Mouse (Mus musculus) kidney, embryonic 15.5 days (tissue): ENCODE data around the gene Itpr1. TPM values are rescaled to one million over a fixed set of nuclear protein-coding genes. Genes with fewer than 3 reads are reported as not detected.
A peak's percentile ranks its signal among the peaks of the same experiment; 100 is the strongest.

Experiments used
- ATAC-seq: fragments of 200-750 bp; cut with Nextera tagmentation; replicated peaks from 2 replicates; pipeline ENCODE4 v1.8.0; 2017; ENCODE audit warnings: moderate TSS enrichment; ENCODE audit not compliant: low FRiP score
- H3K27ac ChIP-seq: fragments of 300-500 bp; sonication (generic); 2 replicates; pipeline ENCODE4 v1.5.1; 2015; ENCODE audit warnings: mild to moderate bottlenecking, inconsistent platforms
- H3K27me3 ChIP-seq: fragments of 300-500 bp; sonication (generic); 2 replicates; pipeline ENCODE4 v1.6.1; 2015; ENCODE audit warnings: inconsistent platforms
- H3K36me3 ChIP-seq: fragments of 300-500 bp; sonication (generic); 2 replicates; pipeline ENCODE4 v1.6.1; 2015; ENCODE audit warnings: inconsistent platforms
- H3K4me1 ChIP-seq: fragments of 300-500 bp; sonication (generic); 2 replicates; pipeline ENCODE4 v1.6.1; 2015; ENCODE audit warnings: inconsistent platforms
- H3K4me2 ChIP-seq: fragments of 300-500 bp; sonication (generic); 2 replicates; pipeline ENCODE4 v1.6.1; 2015; ENCODE audit warnings: moderate library complexity, mild to moderate bottlenecking, inconsistent platforms
- H3K4me3 ChIP-seq: fragments of 300-500 bp; sonication (generic); replicated peaks from 2 replicates; pipeline ENCODE4 v1.5.1; 2015; ENCODE audit warnings: mild to moderate bottlenecking, inconsistent platforms
- H3K9ac ChIP-seq: fragments of 300-500 bp; sonication (generic); 2 replicates; pipeline ENCODE4 v1.6.1; 2015; ENCODE audit warnings: mild to moderate bottlenecking, inconsistent platforms
- H3K9me3 ChIP-seq: fragments of 300-500 bp; sonication (generic); replicated peaks from 2 replicates; pipeline ENCODE4 v1.6.1; 2016; ENCODE audit warnings: inconsistent platforms
- WGBS: fragments of 180-500 bp; shearing (Covaris S2); methylation state at CpG from one replicate; pipeline ENCODE4 v1.1.7; 2015; ENCODE audit warnings: mixed read lengths; 5-methylcytosine and 5-hydroxymethylcytosine counted together
- polyA plus RNA-seq: library from polyadenylated mRNA; unstranded; fragments of >200 nt; fragmentation: Nextera tagmentation; extraction: Ambion mirVana; gene quantifications from 2 replicates; pipeline ENCODE4 v1.2.1, GENCODE M21; 2015

Itpr1 gene
- polyA plus RNA-seq, 1 experiment from 2014 or later, result 19.4 TPM

- no peak overlapping the region for H3K4me3 ChIP-seq
- no peak overlapping the region for H3K4me2 ChIP-seq
- H3K9me3 ChIP-seq, result no peaks in the 10 kb centered on the region
- peaks cover 70% of the 10 kb centered on the region for H3K36me3 ChIP-seq
- no peaks in the 10 kb centered on the region for H3K4me1 ChIP-seq
- 90% methylated on average over 6 of the region's 6 CpGs for WGBS
- H3K9ac ChIP-seq, result no peak overlapping the region
- no peak for ATAC-seq
- H3K27me3 ChIP-seq, result no peaks in the 10 kb centered on the region
- H3K27ac ChIP-seq, result no peak overlapping the region
Measured at GRCm38 (mm10) chr6:108494994-108495393, 282.1 kb downstream of the Itpr1 start.

DNA sequence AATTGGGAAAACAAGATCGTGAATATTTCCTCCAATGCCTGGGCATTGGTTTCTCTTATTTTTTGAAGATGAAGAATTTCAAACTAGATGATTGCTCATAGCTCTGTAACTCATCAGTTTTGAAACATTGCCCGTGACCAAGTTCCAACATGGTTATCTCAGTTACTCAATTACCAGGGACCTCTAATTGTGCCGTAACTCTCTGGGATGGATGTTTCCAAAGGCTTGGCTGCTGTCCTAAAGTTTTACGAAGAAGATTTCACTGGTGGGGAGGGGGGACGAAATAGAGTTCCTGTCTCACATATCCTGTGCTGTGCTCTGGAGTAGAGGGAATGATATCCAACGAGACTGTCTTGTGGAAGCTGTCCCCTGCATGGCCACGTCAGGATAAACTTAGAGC, 285.2 kb downstream of the Itpr1 start:
- Histone ChIP-seq H3K4me3 (no peak overlapping the region), H3K27ac (no peak overlapping the region), H3K9me3 (no peaks in the 10 kb centered on the region), H3K27me3 (no peaks in the 10 kb centered on the region), H3K36me3 (peaks cover 69% of the 10 kb centered on the region), H3K4me1 (no peaks in the 10 kb centered on the region), H3K9ac (no peak overlapping the region), H3K4me2 (no peak overlapping the region)
- WGBS, result 81% methylated on average over 7 of the region's 7 CpGs
- no peak for ATAC-seq

DNA sequence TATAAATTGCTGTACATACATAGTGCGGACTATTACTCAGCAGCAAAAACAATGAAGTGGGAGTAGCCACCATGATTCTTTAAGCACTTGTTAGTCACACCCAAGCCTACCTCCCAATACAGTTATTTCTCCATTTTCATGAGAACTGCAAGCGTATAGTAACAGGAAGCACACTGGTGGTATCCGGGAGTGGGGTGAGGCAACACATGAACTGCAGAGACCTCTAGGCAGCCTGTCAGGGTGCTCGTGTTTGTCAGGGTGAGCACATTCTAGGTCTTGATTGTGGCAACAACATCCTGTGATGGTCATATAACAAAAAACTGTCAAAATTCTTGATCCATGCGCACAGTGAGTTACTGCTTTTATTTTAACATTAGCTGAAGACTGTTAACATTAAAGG, 290.8 kb downstream of the Itpr1 start:
- no peaks in the 10 kb centered on the region for H3K4me1 ChIP-seq
- no peak for ATAC-seq
- peaks cover 53% of the 10 kb centered on the region for H3K36me3 ChIP-seq
- H3K27ac ChIP-seq, result no peak overlapping the region
- H3K4me2 ChIP-seq, result no peak overlapping the region
- no peak overlapping the region for H3K9ac ChIP-seq
- H3K4me3 ChIP-seq, result no peak overlapping the region
- H3K9me3 ChIP-seq, result no peaks in the 10 kb centered on the region
- WGBS, result 85% methylated on average over 5 of the region's 5 CpGs
- H3K27me3 ChIP-seq, result no peaks in the 10 kb centered on the region

GRCm38 (mm10) chr6:108504717-108505116, 291.8 kb downstream of the Itpr1 start:
- Histone ChIP-seq H3K27me3 (no peaks in the 10 kb centered on the region), H3K9ac (no peak overlapping the region), H3K9me3 (no peaks in the 10 kb centered on the region), H3K4me1 (no peaks in the 10 kb centered on the region), H3K36me3 (peaks cover 43% of the 10 kb centered on the region), H3K4me3 (no peak overlapping the region), H3K4me2 (no peak overlapping the region), H3K27ac (no peak overlapping the region)
- no peak for ATAC-seq
- 86% methylated on average over 7 of the region's 7 CpGs for WGBS

DNA sequence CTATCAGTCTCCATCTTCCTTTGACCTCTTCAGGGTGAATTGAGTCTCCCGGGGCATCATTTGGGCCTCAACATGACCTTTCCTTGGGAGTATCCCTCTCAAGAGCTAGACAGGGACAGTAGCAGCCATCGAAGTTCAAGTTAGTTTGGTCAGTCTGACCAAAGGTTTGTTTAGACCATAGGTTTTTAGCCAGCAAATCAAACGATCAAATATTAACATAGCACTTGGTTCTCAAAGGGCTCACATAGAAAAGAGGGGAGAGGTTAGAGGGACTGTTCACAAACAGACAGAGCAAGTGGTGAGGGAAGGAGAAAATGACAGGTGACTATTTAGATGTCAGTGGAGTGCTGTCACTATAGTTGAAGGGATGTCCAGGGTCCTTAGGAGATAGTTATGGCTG, 293.3 kb downstream of the Itpr1 start:
- no peak for ATAC-seq
- peaks cover 42% of the 10 kb centered on the region for H3K36me3 ChIP-seq
- no peak overlapping the region for H3K9ac ChIP-seq
- no peaks in the 10 kb centered on the region for H3K9me3 ChIP-seq
- WGBS, result 93% methylated on average over 3 of the region's 3 CpGs
- H3K4me1 ChIP-seq, result peaks cover 5% of the 10 kb centered on the region; the same call in 1 of the 2 replicates
- H3K4me2 ChIP-seq, result no peak overlapping the region
- H3K27me3 ChIP-seq, result no peaks in the 10 kb centered on the region
- H3K27ac ChIP-seq, result no peak overlapping the region
- no peak overlapping the region for H3K4me3 ChIP-seq

GRCm38 (mm10) chr6:108507337-108507736, 294.4 kb downstream of the Itpr1 start:
- H3K9me3 ChIP-seq, result no peaks in the 10 kb centered on the region
- no peak overlapping the region for H3K27ac ChIP-seq
- 93% methylated on average over 3 of the region's 3 CpGs for WGBS
- no peak overlapping the region for H3K4me2 ChIP-seq
- no peak overlapping the region for H3K4me3 ChIP-seq
- no peak for ATAC-seq
- H3K27me3 ChIP-seq, result no peaks in the 10 kb centered on the region
- peaks cover 5% of the 10 kb centered on the region for H3K4me1 ChIP-seq
- no peak overlapping the region for H3K9ac ChIP-seq
- peaks cover 30% of the 10 kb centered on the region; the same call in 1 of the 2 replicates for H3K36me3 ChIP-seq

DNA sequence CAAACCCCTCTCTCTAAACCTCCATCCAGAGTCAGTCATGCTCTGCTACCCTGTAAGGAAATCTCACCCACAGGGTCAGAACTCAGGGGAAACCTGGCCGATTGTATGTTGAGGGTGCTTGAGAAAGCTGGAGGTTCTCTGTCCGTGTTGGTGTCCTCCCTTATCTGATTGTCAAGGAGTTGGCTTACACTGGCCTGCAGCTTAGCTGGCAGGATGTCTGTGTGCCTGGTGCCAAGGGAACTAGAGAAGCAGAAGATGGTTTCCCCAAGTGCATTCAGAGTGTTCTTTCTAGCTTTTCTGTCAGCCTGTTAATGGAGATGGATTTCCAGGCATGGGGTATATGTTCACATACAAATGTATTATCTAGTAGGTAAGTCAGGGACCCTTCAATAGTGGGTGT, 296.4 kb downstream of the Itpr1 start:
- no peak overlapping the region for H3K4me3 ChIP-seq
- H3K27ac ChIP-seq, result no peak overlapping the region
- 46% methylated on average over 2 of the region's 2 CpGs for WGBS
- peak; percentile 41; the same call in 1 of the 2 replicates for ATAC-seq
- H3K4me1 ChIP-seq, result peaks cover 16% of the 10 kb centered on the region
- no peak overlapping the region for H3K9ac ChIP-seq
- no peak overlapping the region for H3K4me2 ChIP-seq
- no peaks in the 10 kb centered on the region for H3K9me3 ChIP-seq
- no peaks in the 10 kb centered on the region for H3K27me3 ChIP-seq
- H3K36me3 ChIP-seq, result peaks cover 28% of the 10 kb centered on the region; the same call in 1 of the 2 replicates

DNA sequence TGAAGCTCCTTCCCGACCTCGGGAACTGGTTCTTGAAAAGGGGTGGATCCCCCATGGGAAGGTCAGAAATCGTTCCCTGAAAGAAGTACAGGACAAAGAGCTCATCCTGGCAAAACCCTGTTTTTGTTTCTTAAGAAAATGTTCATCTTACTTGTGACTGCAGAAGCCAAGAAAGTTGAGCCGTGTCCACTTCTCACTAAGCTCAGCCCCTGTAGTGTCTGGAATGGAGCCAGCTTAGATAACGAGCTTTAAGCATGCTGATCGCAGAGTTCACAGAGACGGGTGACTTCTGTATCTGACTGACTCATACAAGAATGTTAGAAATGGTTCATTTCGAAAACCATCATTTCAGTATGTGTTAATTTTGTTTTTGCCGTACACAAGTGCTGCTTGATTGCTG, 297.2 kb downstream of the Itpr1 start:
- no peak for ATAC-seq
- no peak overlapping the region for H3K9ac ChIP-seq
- no peak overlapping the region for H3K4me2 ChIP-seq
- no peaks in the 10 kb centered on the region for H3K27me3 ChIP-seq
- peaks cover 16% of the 10 kb centered on the region for H3K4me1 ChIP-seq
- no peak overlapping the region for H3K27ac ChIP-seq
- WGBS, result 53% methylated on average over 9 of the region's 9 CpGs
- H3K9me3 ChIP-seq, result no peaks in the 10 kb centered on the region
- peaks cover 28% of the 10 kb centered on the region; the same call in 1 of the 2 replicates for H3K36me3 ChIP-seq
- H3K4me3 ChIP-seq, result no peak overlapping the region

GRCm38 (mm10) chr6:108512097-108512496, 299.2 kb downstream of the Itpr1 start:
- Histone ChIP-seq H3K9me3 (no peaks in the 10 kb centered on the region), H3K27me3 (no peaks in the 10 kb centered on the region), H3K4me1 (peaks cover 16% of the 10 kb centered on the region), H3K27ac (0 out of 2 replicates have a peak overlapping the region, but pooled peaks have one; percentile 3), H3K4me3 (no peak overlapping the region), H3K4me2 (no peak overlapping the region), H3K36me3 (peaks cover 21% of the 10 kb centered on the region; the same call in 1 of the 2 replicates), H3K9ac (no peak overlapping the region)
- no peak for ATAC-seq
- WGBS, result 53% methylated on average over 3 of the region's 3 CpGs

DNA sequence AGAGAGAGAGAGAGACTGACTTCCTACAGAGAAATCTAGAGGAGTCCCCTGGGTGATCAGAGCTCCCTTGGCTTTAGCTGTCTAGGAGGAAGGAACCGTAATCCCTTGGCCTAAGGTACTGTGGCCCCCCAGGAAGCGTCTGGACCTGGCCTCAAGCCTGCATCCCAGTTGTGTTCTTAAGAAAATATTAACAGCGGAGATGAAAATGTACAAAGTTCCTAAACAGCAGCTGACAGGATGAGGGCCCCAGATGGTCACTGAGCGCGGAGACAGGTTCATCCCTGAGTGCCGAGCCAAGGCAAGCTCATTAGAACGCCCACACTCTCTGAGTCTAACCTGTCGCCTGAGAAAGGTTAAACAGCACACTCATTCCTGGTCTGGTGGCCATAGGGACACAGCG, 300.1 kb downstream of the Itpr1 start:
- Histone ChIP-seq H3K4me2 (no peak overlapping the region), H3K27me3 (no peaks in the 10 kb centered on the region), H3K9ac (no peak overlapping the region), H3K27ac (peak overlapping the region; percentile 67; the same call in 1 of the 2 replicates), H3K4me3 (no peak overlapping the region), H3K9me3 (no peaks in the 10 kb centered on the region), H3K4me1 (peaks cover 22% of the 10 kb centered on the region), H3K36me3 (peaks cover 17% of the 10 kb centered on the region; the same call in 1 of the 2 replicates)
- peak; percentile 64 for ATAC-seq
- 64% methylated on average over 9 of the region's 9 CpGs for WGBS

DNA sequence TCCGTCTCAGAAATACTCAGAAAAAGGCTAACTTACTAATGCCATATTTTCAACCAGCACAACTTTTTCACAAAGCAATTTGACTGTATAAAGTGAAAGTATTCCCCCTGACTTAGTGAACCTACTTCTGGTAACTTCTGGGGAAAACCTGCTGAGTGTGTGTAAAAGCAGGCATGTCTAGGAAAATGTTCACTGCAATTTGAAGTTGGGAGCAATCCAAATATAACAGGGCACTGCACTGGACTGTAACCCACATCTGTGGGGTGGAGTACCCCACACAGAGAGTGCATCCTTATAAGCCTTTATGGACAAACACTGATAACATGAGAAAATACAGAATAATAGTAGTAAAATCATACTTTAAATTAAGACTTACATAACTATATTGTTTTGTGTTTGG, 303.4 kb downstream of the Itpr1 start:
- Histone ChIP-seq H3K36me3 (peaks cover 22% of the 10 kb centered on the region), H3K4me2 (no peak overlapping the region), H3K9ac (no peak overlapping the region), H3K9me3 (no peaks in the 10 kb centered on the region), H3K27ac (no peak overlapping the region), H3K27me3 (no peaks in the 10 kb centered on the region), H3K4me3 (no peak overlapping the region), H3K4me1 (peaks cover 25% of the 10 kb centered on the region)
- ATAC-seq, result no peak
- WGBS, result 93% methylated on average over 1 of the region's 1 CpGs

DNA sequence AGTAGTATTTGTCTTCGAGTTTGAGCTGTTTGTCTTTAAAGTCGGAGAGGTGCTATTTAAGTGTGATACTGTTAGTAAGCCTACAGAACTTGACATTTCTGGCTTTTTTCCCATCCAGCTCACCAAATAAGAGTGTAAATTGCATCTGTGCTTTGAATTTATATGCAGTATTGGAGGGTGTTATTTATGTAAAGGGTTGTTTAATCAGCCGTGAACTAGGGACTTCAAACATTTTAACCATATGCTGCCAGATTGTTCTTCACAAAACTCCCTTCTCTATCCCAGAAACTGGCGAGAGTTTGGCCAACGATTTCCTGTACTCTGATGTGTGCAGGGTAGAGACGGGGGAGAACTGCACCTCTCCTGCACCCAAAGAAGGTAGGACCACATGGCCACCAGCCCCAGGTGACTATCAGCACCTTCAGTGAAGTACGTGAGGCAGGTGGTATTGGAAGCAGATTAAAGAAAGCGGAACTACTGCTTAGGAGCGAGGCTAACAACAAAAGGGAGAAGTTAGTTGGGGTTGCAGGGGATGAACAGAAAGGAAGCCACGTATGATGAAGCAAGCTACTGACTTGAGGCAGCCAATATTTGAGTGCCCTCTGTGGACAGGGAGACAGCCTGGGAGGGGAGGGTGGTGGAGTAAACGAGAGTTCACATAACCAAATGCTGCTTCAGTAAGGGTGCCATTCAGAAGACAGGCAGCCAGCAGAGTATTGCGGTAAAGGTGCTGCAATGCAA, 304.5 kb downstream of the Itpr1 start:
- Histone ChIP-seq H3K36me3 (peaks cover 33% of the 10 kb centered on the region), H3K9me3 (no peaks in the 10 kb centered on the region), H3K9ac (no peak overlapping the region), H3K4me2 (no peak overlapping the region), H3K4me1 (peaks cover 24% of the 10 kb centered on the region), H3K4me3 (no peak overlapping the region), H3K27me3 (no peaks in the 10 kb centered on the region), H3K27ac (no peak overlapping the region)
- ATAC-seq, result no peak
- 65% methylated on average over 12 of the region's 12 CpGs for WGBS

- Histone ChIP-seq H3K9ac (no peak overlapping the region), H3K27ac (no peak overlapping the region), H3K27me3 (no peaks in the 10 kb centered on the region), H3K9me3 (no peaks in the 10 kb centered on the region), H3K36me3 (peaks cover 38% of the 10 kb centered on the region), H3K4me2 (no peak overlapping the region), H3K4me3 (no peak overlapping the region), H3K4me1 (peaks cover 18% of the 10 kb centered on the region)
- ATAC-seq, result no peak
- 92% methylated on average over 1 of the region's 1 CpGs for WGBS
Measured at GRCm38 (mm10) chr6:108517986-108518385, 305.1 kb downstream of the Itpr1 start.
